Mouse (Mus musculus) cerebellum, adult 11-12 months (tissue): ENCODE results near the gene Pafah1b1.

ENCODE experiments used
- DNase-seq: peaks from one replicate; pipeline ENCODE4 v3.0.0; 2022

Pafah1b1 gene

GRCm38 (mm10) chr11:74720668-74721067 lies 3.8 kb downstream of the Pafah1b1 start:
- no peak for DNase-seq

- peak; percentile 31 for DNase-seq
These were observed 8.4 kb downstream of the Pafah1b1 start for GRCm38 (mm10) chr11:74715971-74716525.

GRCm38 (mm10) chr11:74710671-74711070 lies 13.8 kb downstream of the Pafah1b1 start:
- DNase-seq, result no peak

- DNase-seq, result no peak
These were observed 15.7 kb downstream of the Pafah1b1 start for GRCm38 (mm10) chr11:74708781-74709180.

GRCm38 (mm10) chr11:74704068-74704467 lies 20.4 kb downstream of the Pafah1b1 start:
- DNase-seq, result no peak

- no peak for DNase-seq
These were observed 25.0 kb downstream of the Pafah1b1 start for GRCm38 (mm10) chr11:74699505-74699904.

- no peak for DNase-seq
These were observed 32.3 kb downstream of the Pafah1b1 start for GRCm38 (mm10) chr11:74692151-74692550.

- no peak for DNase-seq
These were observed 49.3 kb downstream of the Pafah1b1 start for GRCm38 (mm10) chr11:74675156-74675555.

GRCm38 (mm10) chr11:74674713-74675112 lies 49.8 kb downstream of the Pafah1b1 start:
- DNase-seq, result no peak

GRCm38 (mm10) chr11:74673561-74673960 lies 50.9 kb downstream of the Pafah1b1 start:
- DNase-seq, result no peak

- DNase-seq, result no peak
These were observed 51.5 kb downstream of the Pafah1b1 start for GRCm38 (mm10) chr11:74672901-74673513.

GRCm38 (mm10) chr11:74671839-74672238 lies 52.6 kb downstream of the Pafah1b1 start:
- DNase-seq, result no peak

- DNase-seq, result no peak
These were observed 53.5 kb downstream of the Pafah1b1 start for GRCm38 (mm10) chr11:74671013-74671412.

GRCm38 (mm10) chr11:74670151-74670550 lies 54.3 kb downstream of the Pafah1b1 start:
- no peak for DNase-seq

- DNase-seq, result no peak
These were observed 55.5 kb downstream of the Pafah1b1 start for GRCm38 (mm10) chr11:74668971-74669370.

GRCm38 (mm10) chr11:74668466-74668865 lies 56.0 kb downstream of the Pafah1b1 start:
- DNase-seq, result no peak

- no peak for DNase-seq
These were observed 56.9 kb downstream of the Pafah1b1 start for GRCm38 (mm10) chr11:74667582-74668010.

- no peak for DNase-seq
These were observed 57.5 kb downstream of the Pafah1b1 start for GRCm38 (mm10) chr11:74666776-74667581.

- no peak for DNase-seq
These were observed 58.2 kb downstream of the Pafah1b1 start for GRCm38 (mm10) chr11:74666284-74666652.

GRCm38 (mm10) chr11:74665631-74666283 lies 58.7 kb downstream of the Pafah1b1 start:
- DNase-seq, result no peak

- no peak for DNase-seq
These were observed 59.6 kb downstream of the Pafah1b1 start for GRCm38 (mm10) chr11:74664906-74665305.

- DNase-seq, result no peak
These were observed 60.2 kb downstream of the Pafah1b1 start for GRCm38 (mm10) chr11:74664279-74664678.

- DNase-seq, result no peak
These were observed 62.2 kb downstream of the Pafah1b1 start for GRCm38 (mm10) chr11:74662221-74662620.

- DNase-seq, result no peak
These were observed 62.8 kb downstream of the Pafah1b1 start for GRCm38 (mm10) chr11:74661641-74662040.
